Comparison of ENCODE assay signal across 22 mouse cellular contexts in genomic region chr7:113462286-113462685, GRCm38 (mm10). TPM values are rescaled to one million over a fixed set of nuclear protein-coding genes. Genes with fewer than 3 reads are reported as not detected.
DNase-seq lines count a peak whose midpoint lies in the region; ATAC-seq and TF ChIP-seq lines count a peak whose summit lies in the region.
"Had no signal": no experiment of that assay in that cellular context is flagged by ENCODE, and none has a peak within 500 bp of the region (broad histone marks: within the 10 kb centered on the region; RNA-seq: fewer than 3 reads in every experiment).

No protein-coding gene starts in this region.

- no peak for ATAC-seq in kidney, embryonic 15.5 days (replicated peaks; ENCODE audit: low FRiP score)
- no peak for ATAC-seq in kidney, embryonic 16.5 days (ENCODE audit: low FRiP score, low TSS enrichment)
- ATAC-seq: activated CD4-positive, CD25-positive, alpha-beta regulatory T cell, adult 4 months; CD4-positive, CD25-positive, alpha-beta regulatory T cell, adult 4 months; Patski had no signal

- WGBS in kidney, adult 2 months: 29% methylated on average over 1 of the region's 1 CpGs
- WGBS in kidney, embryonic 15.5 days: 56% methylated on average over 1 of the region's 1 CpGs
- WGBS in kidney, embryonic 16.5 days: 54% methylated on average over 1 of the region's 1 CpGs

- H3K4me1 ChIP-seq in kidney, adult 2 months (ENCODE audit: control insufficient read depth, insufficient read depth, low read length): 0 out of 2 replicates have a peak, but pooled peaks cover 3% of the 10 kb centered on the region
- no peaks in the 10 kb centered on the region for H3K4me1 ChIP-seq in kidney, embryonic 15.5 days
- H3K4me1 ChIP-seq in kidney, embryonic 16.5 days (ENCODE audit: insufficient read depth, low read length): no peaks in the 10 kb centered on the region

- no peaks in the 10 kb centered on the region for H3K27me3 ChIP-seq in kidney, adult 2 months (replicated peaks; ENCODE audit: control insufficient read depth, insufficient read depth, low read length)
- H3K27me3 ChIP-seq in kidney, embryonic 15.5 days: no peaks in the 10 kb centered on the region
- H3K27me3 ChIP-seq in kidney, embryonic 16.5 days (ENCODE audit: insufficient read depth, low read length): no peaks in the 10 kb centered on the region
- H3K27me3 ChIP-seq: CH12.LX had no signal

- peak overlapping the region; percentile 8; the same call in 1 of the 2 replicates for H3K27ac ChIP-seq in kidney, adult 2 months (ENCODE audit: insufficient read depth, low read depth, low read length)
- H3K27ac ChIP-seq in kidney, embryonic 15.5 days: peak overlapping the region; percentile 37
- H3K27ac ChIP-seq in kidney, embryonic 16.5 days (ENCODE audit: low read length): peak overlapping the region; percentile 28; the same call in 1 of the 2 replicates

- no peaks in the 10 kb centered on the region for H3K9me3 ChIP-seq in kidney, embryonic 15.5 days (replicated peaks)
- H3K9me3 ChIP-seq in kidney, embryonic 16.5 days (ENCODE audit: low read length): no peaks in the 10 kb centered on the region
- H3K9me3 ChIP-seq: G1E had no signal

- H3K9ac ChIP-seq in kidney, embryonic 15.5 days: no peak overlapping the region
- H3K9ac ChIP-seq in kidney, embryonic 16.5 days (replicated peaks; ENCODE audit: low read length): no peak overlapping the region

- no peak for TF ChIP-seq CTCF in kidney, adult 2 months (conservative IDR thresholded peaks at IDR 0.05; ENCODE audit: insufficient read depth, insufficient read length, low read depth, low read length)

- peak; percentile 58 for DNase-seq in kidney, adult 2 months
- no peak for DNase-seq in kidney, postnatal 14 days
- DNase-seq in kidney, adult 9 months: peak; percentile 62
- DNase-seq in kidney, postnatal 4 days: no peak
- no peak for DNase-seq in kidney, adult 11 months
- DNase-seq in kidney, postnatal 25 days: no peak
- DNase-seq: adrenal gland, adult 2 months; adrenal gland, adult 8-10 months; adrenal gland, postnatal 10 days; adrenal gland, postnatal 14 days; adrenal gland, postnatal 25 days; adrenal gland, postnatal 36 days; B cell, adult 2 months; cerebellum, adult 11 months; cerebellum, adult 11-12 months had no signal

- no peaks in the 10 kb centered on the region for H3K36me3 ChIP-seq in kidney, adult 2 months (ENCODE audit: control insufficient read depth, insufficient read depth, low read length)
- H3K36me3 ChIP-seq in kidney, embryonic 15.5 days: no peaks in the 10 kb centered on the region
- no peaks in the 10 kb centered on the region for H3K36me3 ChIP-seq in kidney, embryonic 16.5 days (ENCODE audit: insufficient read depth, low read length)
- H3K36me3 ChIP-seq: G1E had no signal

- no peak for TF ChIP-seq POLR2A in kidney, adult 2 months (IDR thresholded peaks at IDR 0.05; ENCODE audit: low read depth, low read length)

- H3K4me3 ChIP-seq in kidney, adult 2 months (ENCODE audit: insufficient read depth, low read depth, low read length): no peak overlapping the region
- no peak overlapping the region for H3K4me3 ChIP-seq in kidney, embryonic 15.5 days (replicated peaks)
- H3K4me3 ChIP-seq in kidney, embryonic 16.5 days (ENCODE audit: low read length): no peak overlapping the region

- H3K4me2 ChIP-seq in kidney, embryonic 15.5 days: no peak overlapping the region
- no peak overlapping the region for H3K4me2 ChIP-seq in kidney, embryonic 16.5 days (replicated peaks; ENCODE audit: low read depth, low read length)

RNA-seq across cellular contexts. Expression of gene Far1, which starts 51.3 kb away (rescaled TPM):
- 23.1 and 28.6 TPM in 2 replicates for polyA plus RNA-seq in kidney, adult 2 months (2012; rRNA removed)
- 88.7 and 96.9 TPM in 2 replicates for polyA plus RNA-seq in kidney, embryonic 15.5 days (2015; fragmentation: Nextera tagmentation; extraction: Ambion mirVana)
- 98.3 and 100.0 TPM in 2 replicates for polyA plus RNA-seq in kidney, embryonic 16.5 days (2015; fragmentation: Nextera tagmentation; extraction: Ambion mirVana)

Comparison
In these comparisons a context has a peak if more than half of its experiments do, and no peak if none do; other contexts are left out.
1. DNase-seq: peak in kidney, adult 2 months (single experiment) and kidney, adult 9 months (single experiment); none in kidney, postnatal 14 days (single experiment), kidney, postnatal 4 days (0 of 2), kidney, adult 11 months (single experiment) and kidney, postnatal 25 days (0 of 2).
2. Peak in every context shown above with its lines, with median percentiles within 50 percentile points of each other: H3K27ac ChIP-seq.